Mouse (Mus musculus) embryo, embryonic 10 days (tissue): Measurements from ENCODE around the gene Zfp523.

ENCODE experiments used
- DNase-seq: peaks from one replicate; pipeline ENCODE4 v3.0.0-alpha.2; 2015; ENCODE audit warnings: low spot score

Zfp523 gene

GRCm38 (mm10) chr17:28160361-28160760 is 16.6 kb upstream of the Zfp523 start:
- DNase-seq, result peak; percentile 53

GRCm38 (mm10) chr17:28161310-28161881 is 15.5 kb upstream of the Zfp523 start:
- DNase-seq, result no peak

GRCm38 (mm10) chr17:28163666-28164065 is 13.3 kb upstream of the Zfp523 start:
- DNase-seq, result peak; percentile 89

GRCm38 (mm10) chr17:28170460-28171305 is 6.2 kb upstream of the Zfp523 start:
- DNase-seq, result no peak

- DNase-seq, result no peak
Observed at GRCm38 (mm10) chr17:28172690-28173089, 4.2 kb upstream of the Zfp523 start.

- peak; percentile 68 for DNase-seq
Observed at GRCm38 (mm10) chr17:28177540-28178046, 664 bp downstream of the Zfp523 start.

GRCm38 (mm10) chr17:28180331-28180730 is 3.4 kb downstream of the Zfp523 start:
- no peak for DNase-seq

- no peak for DNase-seq
Observed at GRCm38 (mm10) chr17:28180783-28181544, 4.0 kb downstream of the Zfp523 start.

GRCm38 (mm10) chr17:28184971-28185638 is 8.2 kb downstream of the Zfp523 start:
- DNase-seq, result no peak

GRCm38 (mm10) chr17:28188313-28188712 is 11.4 kb downstream of the Zfp523 start:
- no peak for DNase-seq

- no peak for DNase-seq
Observed at GRCm38 (mm10) chr17:28192754-28193153, 15.8 kb downstream of the Zfp523 start.

- DNase-seq, result no peak
Observed at GRCm38 (mm10) chr17:28193559-28193958, 16.6 kb downstream of the Zfp523 start.

GRCm38 (mm10) chr17:28195033-28195432 is 18.1 kb downstream of the Zfp523 start:
- no peak for DNase-seq

- peak; percentile 42 for DNase-seq
Observed at GRCm38 (mm10) chr17:28197646-28198045, 20.7 kb downstream of the Zfp523 start.

GRCm38 (mm10) chr17:28201982-28202381 is 25.1 kb downstream of the Zfp523 start:
- DNase-seq, result no peak

GRCm38 (mm10) chr17:28204052-28204720 is 27.3 kb downstream of the Zfp523 start:
- peak; percentile 85 for DNase-seq

- DNase-seq, result no peak
Observed at GRCm38 (mm10) chr17:28205443-28205842, 28.5 kb downstream of the Zfp523 start.

GRCm38 (mm10) chr17:28207092-28207491 is 30.2 kb downstream of the Zfp523 start:
- no peak for DNase-seq

- peak; percentile 85 for DNase-seq
Observed at GRCm38 (mm10) chr17:28207591-28208313, 30.8 kb downstream of the Zfp523 start, which contains the start of gene Def6. Def6 (plus strand) TSS chr17:28207778.

GRCm38 (mm10) chr17:28208314-28208612 is 31.3 kb downstream of the Zfp523 start:
- DNase-seq, result no peak
